Mouse (Mus musculus): ENCODE results near the gene Ralbp1.

Ralbp1 gene

GRCm38 (mm10) chr17:65896016-65896415 lies 10.4 kb upstream of the Ralbp1 start:
- DNase-seq (ENCODE audit: low spot score) = no peak

GRCm38 (mm10) chr17:65889476-65889875 lies 3.9 kb upstream of the Ralbp1 start:
- no peak for DNase-seq (ENCODE audit: low spot score)

GRCm38 (mm10) chr17:65886571-65886970 lies 973 bp upstream of the Ralbp1 start:
- no peak for DNase-seq (ENCODE audit: low spot score)

DNA sequence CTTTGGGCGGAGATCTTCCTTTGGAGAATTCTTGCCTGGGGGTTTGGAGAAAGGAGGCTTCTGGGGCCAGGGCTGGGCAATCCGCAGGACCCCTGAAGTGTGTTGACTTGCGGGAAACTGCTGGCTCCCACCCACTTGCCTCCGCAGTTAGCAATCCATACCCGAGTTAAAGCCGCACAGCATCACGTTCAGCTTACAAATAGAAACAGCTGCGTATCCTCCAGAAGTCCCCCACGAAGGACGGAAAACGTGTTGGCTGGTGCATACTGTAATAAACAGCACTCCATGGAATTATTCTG lies 251 bp downstream of the Ralbp1 start:
- DNase-seq (ENCODE audit: low spot score) = no peak

GRCm38 (mm10) chr17:65884691-65885397 lies 754 bp downstream of the Ralbp1 start:
- DNase-seq (ENCODE audit: low spot score) = peak; percentile 99

- no peak for DNase-seq (ENCODE audit: low spot score)
These were observed 1.4 kb downstream of the Ralbp1 start for GRCm38 (mm10) chr17:65884061-65884669.

DNA sequence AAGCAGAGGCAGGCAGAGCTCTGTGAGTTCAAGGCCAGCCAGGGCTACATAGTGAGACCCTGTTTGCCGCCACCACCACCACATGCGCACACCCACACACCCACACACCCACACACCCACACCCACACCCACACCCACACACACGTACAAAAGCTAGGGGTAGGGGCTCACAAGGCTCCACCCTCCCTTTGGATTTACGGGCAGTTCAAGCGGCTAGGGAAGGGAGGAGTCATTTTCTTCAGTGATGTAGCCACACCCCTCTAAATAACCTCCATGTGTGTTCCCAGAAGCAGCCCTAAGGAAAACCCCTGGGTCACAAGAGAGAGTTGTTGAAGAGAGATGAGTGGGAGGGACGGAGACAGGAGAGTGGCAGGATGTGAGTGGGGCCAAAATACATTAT lies 8.6 kb downstream of the Ralbp1 start:
- no peak for DNase-seq (ENCODE audit: low spot score)

DNA sequence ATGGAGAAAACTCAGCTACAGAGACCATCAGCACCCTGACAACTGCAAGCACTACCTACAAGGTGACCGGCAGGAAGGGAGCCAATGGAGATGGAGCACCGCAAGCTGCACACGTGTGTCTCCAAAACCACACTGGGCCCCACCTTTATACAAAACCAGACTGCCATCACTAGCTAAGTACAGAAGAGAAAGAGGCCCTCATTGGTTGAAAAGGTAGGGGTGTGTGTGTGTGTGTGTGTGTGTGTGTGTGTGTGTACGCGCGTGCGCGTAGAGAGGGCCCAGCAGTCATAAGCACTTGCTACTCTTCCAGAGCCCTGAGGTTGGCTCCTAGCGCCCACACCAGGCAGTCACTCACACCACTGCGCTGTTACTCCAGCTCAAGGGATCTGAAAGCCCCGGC lies 11.8 kb downstream of the Ralbp1 start:
- no peak for DNase-seq (ENCODE audit: low spot score)

- DNase-seq (ENCODE audit: low spot score) = no peak
These were observed 12.4 kb downstream of the Ralbp1 start for GRCm38 (mm10) chr17:65873156-65873555.

- DNase-seq (ENCODE audit: low spot score) = peak; percentile 75
These were observed 12.9 kb downstream of the Ralbp1 start for GRCm38 (mm10) chr17:65872652-65873051.

- DNase-seq (ENCODE audit: low spot score) = no peak
These were observed 13.5 kb downstream of the Ralbp1 start for GRCm38 (mm10) chr17:65872051-65872450.

GRCm38 (mm10) chr17:65871641-65872041 lies 14.0 kb downstream of the Ralbp1 start:
- no peak for DNase-seq (ENCODE audit: low spot score)

GRCm38 (mm10) chr17:65870146-65870545 lies 15.5 kb downstream of the Ralbp1 start:
- peak; percentile 76 for DNase-seq (ENCODE audit: low spot score)

- DNase-seq (ENCODE audit: low spot score) = no peak
These were observed 15.9 kb downstream of the Ralbp1 start for GRCm38 (mm10) chr17:65869720-65870119.

DNA sequence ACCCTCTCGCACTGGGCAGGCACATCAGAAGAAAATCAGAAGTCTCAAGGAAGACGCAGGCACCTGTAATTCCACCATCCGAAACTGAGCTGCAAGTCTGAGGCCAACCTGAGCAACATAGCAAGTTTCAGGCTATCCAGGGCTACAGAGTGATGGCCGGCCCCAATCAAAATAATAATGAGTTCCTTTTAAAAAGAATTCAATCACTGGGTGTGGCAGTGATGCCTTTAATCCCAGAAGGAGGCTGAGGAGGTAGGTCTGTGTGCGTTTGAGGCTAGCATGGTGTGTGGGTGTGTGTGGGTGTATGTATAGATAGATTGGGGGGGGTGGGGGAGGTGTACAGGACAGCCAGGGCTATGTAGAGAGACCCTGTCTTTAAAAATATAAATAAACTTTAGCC lies 17.6 kb downstream of the Ralbp1 start:
- no peak for DNase-seq (ENCODE audit: low spot score)

GRCm38 (mm10) chr17:65866201-65866600 lies 19.4 kb downstream of the Ralbp1 start:
- DNase-seq (ENCODE audit: low spot score) = no peak

- no peak for DNase-seq (ENCODE audit: low spot score)
These were observed 20.3 kb downstream of the Ralbp1 start for GRCm38 (mm10) chr17:65865265-65865664.

- peak; percentile 90 for DNase-seq (ENCODE audit: low spot score)
These were observed 20.9 kb downstream of the Ralbp1 start for GRCm38 (mm10) chr17:65864742-65865141.

- no peak for DNase-seq (ENCODE audit: low spot score)
These were observed 21.8 kb downstream of the Ralbp1 start for GRCm38 (mm10) chr17:65863830-65864229.

GRCm38 (mm10) chr17:65862579-65862978 lies 23.0 kb downstream of the Ralbp1 start:
- DNase-seq (ENCODE audit: low spot score) = peak; percentile 74

DNA sequence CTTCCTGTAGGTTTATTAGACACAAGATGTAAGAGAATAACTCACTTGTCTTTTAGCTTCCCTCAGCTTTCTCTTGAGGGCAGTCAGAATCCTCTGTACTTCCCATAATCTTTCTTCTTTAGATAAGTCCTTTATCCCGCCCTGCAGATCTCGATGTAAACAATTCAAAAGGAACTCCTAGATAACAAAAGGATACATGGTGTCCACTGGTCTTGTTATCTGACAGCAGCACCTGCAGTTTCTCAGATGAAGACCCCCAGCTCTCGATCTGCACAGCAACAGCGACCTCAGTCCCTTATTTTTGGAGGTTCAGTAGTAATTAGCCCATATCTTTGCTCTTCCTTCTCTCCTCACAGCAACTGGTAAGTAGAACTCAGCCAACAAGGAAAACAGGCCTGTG lies 28.0 kb downstream of the Ralbp1 start:
- DNase-seq (ENCODE audit: low spot score) = no peak

DNA sequence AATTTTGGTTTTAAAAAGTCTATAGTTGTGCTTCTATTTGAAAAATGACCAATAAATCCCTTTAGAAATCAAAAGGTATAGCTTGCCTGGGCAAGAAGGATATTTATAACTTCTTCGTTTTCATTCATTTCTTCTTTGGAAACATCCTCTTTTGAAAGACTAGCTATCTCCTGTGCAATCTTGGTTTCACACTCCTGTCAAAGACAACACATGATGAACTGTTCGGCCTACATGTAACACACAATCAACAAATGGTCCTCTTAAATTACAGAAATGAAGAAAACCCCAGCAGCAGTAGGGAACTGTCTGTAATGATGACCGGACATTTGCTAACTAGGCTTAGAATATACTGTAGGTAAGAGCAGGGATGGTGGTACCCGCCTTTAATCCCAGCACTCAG lies 31.6 kb downstream of the Ralbp1 start:
- no peak for DNase-seq (ENCODE audit: low spot score)

DNA sequence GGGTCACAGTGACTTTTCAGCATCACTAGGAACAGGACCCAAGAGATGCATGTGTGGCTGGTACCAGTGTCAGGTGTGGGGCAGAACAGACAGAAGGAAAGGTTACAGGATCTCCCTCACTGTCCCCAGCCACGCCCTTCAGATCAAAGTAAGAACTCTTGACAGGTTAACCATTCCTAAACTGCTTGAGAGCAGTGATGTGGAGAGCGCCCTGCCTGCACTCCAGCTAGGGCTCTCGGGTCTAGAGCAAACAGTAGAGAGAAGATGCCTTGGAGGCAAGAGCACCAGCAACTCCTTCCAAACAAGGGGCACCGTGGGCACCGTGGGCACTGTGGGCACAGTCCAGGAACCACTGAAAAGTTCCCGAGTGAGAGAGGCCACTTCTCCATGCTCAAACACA lies 32.3 kb downstream of the Ralbp1 start:
- DNase-seq (ENCODE audit: low spot score) = no peak

- DNase-seq (ENCODE audit: low spot score) = no peak
These were observed 33.8 kb downstream of the Ralbp1 start for GRCm38 (mm10) chr17:65851749-65852148.

Data from retina, embryonic 14.5 days (tissue).